Mouse (Mus musculus): ENCODE data around the gene Xpo5. TPM values are rescaled to one million over a fixed set of nuclear protein-coding genes. Genes with fewer than 3 reads are reported as not detected.

Gene Xpo5
- 41.4 TPM for polyA plus RNA-seq (2014; fragmentation: Illumina TruSeq; extraction: RNeasy Lipid Tissue Mini Kit (QIAGEN cat#74804); ENCODE audit: low read depth, low replicate concordance)

GRCm38 (mm10) chr17:46202421-46203071, at the start of gene Xpo5, which contains the start of gene Polh:
TSS of gene Xpo5 (plus strand) at chr17:46202782.
TSS of gene Polh (minus strand) at chr17:46202645.

GRCm38 (mm10) chr17:46152847-46153782, 49.5 kb upstream of the Xpo5 start, which contains the start of gene Mad2l1bp:
TSS of gene Mad2l1bp (minus strand) at chr17:46153553.

GRCm38 (mm10) chr17:46160686-46161085, 41.9 kb upstream of the Xpo5 start, which contains the start of gene Gtpbp2:
TSS of gene Gtpbp2 (plus strand) at chr17:46161032.

GRCm38 (mm10) chr17:46247512-46248188, 45.1 kb downstream of the Xpo5 start, which contains the start of the genes Polr1c and Yipf3:
TSS of gene Polr1c (minus strand) at chr17:46248054.
TSS of gene Yipf3 (plus strand) at chr17:46248080.

GRCm38 (mm10) chr17:46253452-46254084, 51.0 kb downstream of the Xpo5 start, which contains the start of gene Lrrc73:
TSS of gene Lrrc73 (plus strand) at chr17:46253531.

GRCm38 (mm10) chr17:46282483-46283123, 80.0 kb downstream of the Xpo5 start, which contains the start of gene Tjap1:
TSS of gene Tjap1 (minus strand) at chr17:46283026.

Other genes starting within 250 kb of the Xpo5 start
- 81.0 TPM for gene Vegfa, start 170.4 kb upstream of the Xpo5 start, polyA plus RNA-seq (2014; fragmentation: Illumina TruSeq; extraction: RNeasy Lipid Tissue Mini Kit (QIAGEN cat#74804); ENCODE audit: low read depth, low replicate concordance)
- gene Mrps18a, start 91.8 kb upstream of the Xpo5 start, polyA plus RNA-seq (2014; fragmentation: Illumina TruSeq; extraction: RNeasy Lipid Tissue Mini Kit (QIAGEN cat#74804); ENCODE audit: low read depth, low replicate concordance): 20.5 TPM
- not detected for gene Rsph9, start 58.6 kb upstream of the Xpo5 start, polyA plus RNA-seq (2014; fragmentation: Illumina TruSeq; extraction: RNeasy Lipid Tissue Mini Kit (QIAGEN cat#74804); ENCODE audit: low read depth, low replicate concordance)
- 1.5 TPM for gene Mad2l1bp, start 49.2 kb upstream of the Xpo5 start, polyA plus RNA-seq (2014; fragmentation: Illumina TruSeq; extraction: RNeasy Lipid Tissue Mini Kit (QIAGEN cat#74804); ENCODE audit: low read depth, low replicate concordance)
- 9.3 TPM for gene Gtpbp2, start 41.8 kb upstream of the Xpo5 start, polyA plus RNA-seq (2014; fragmentation: Illumina TruSeq; extraction: RNeasy Lipid Tissue Mini Kit (QIAGEN cat#74804); ENCODE audit: low read depth, low replicate concordance)
- 35.7 TPM for gene Polh, start 137 bp upstream of the Xpo5 start, polyA plus RNA-seq (2014; fragmentation: Illumina TruSeq; extraction: RNeasy Lipid Tissue Mini Kit (QIAGEN cat#74804); ENCODE audit: low read depth, low replicate concordance)
- 7.2 TPM for gene Polr1c, start 45.3 kb downstream of the Xpo5 start, polyA plus RNA-seq (2014; fragmentation: Illumina TruSeq; extraction: RNeasy Lipid Tissue Mini Kit (QIAGEN cat#74804); ENCODE audit: low read depth, low replicate concordance)
- gene Yipf3, start 45.3 kb downstream of the Xpo5 start, polyA plus RNA-seq (2014; fragmentation: Illumina TruSeq; extraction: RNeasy Lipid Tissue Mini Kit (QIAGEN cat#74804); ENCODE audit: low read depth, low replicate concordance): 3.4 TPM
- gene Lrrc73, start 50.7 kb downstream of the Xpo5 start, polyA plus RNA-seq (2014; fragmentation: Illumina TruSeq; extraction: RNeasy Lipid Tissue Mini Kit (QIAGEN cat#74804); ENCODE audit: low read depth, low replicate concordance): not detected
- gene Tjap1, start 80.2 kb downstream of the Xpo5 start, polyA plus RNA-seq (2014; fragmentation: Illumina TruSeq; extraction: RNeasy Lipid Tissue Mini Kit (QIAGEN cat#74804); ENCODE audit: low read depth, low replicate concordance): 1.1 TPM
- gene Dlk2, start 94.6 kb downstream of the Xpo5 start, polyA plus RNA-seq (2014; fragmentation: Illumina TruSeq; extraction: RNeasy Lipid Tissue Mini Kit (QIAGEN cat#74804); ENCODE audit: low read depth, low replicate concordance): not detected
- gene Abcc10, start 125.6 kb downstream of the Xpo5 start, polyA plus RNA-seq (2014; fragmentation: Illumina TruSeq; extraction: RNeasy Lipid Tissue Mini Kit (QIAGEN cat#74804); ENCODE audit: low read depth, low replicate concordance): 0.29 TPM
- 39.9 TPM for gene Zfp318, start 180.9 kb downstream of the Xpo5 start, polyA plus RNA-seq (2014; fragmentation: Illumina TruSeq; extraction: RNeasy Lipid Tissue Mini Kit (QIAGEN cat#74804); ENCODE audit: low read depth, low replicate concordance)
- not detected for gene Crip3, start 226.1 kb downstream of the Xpo5 start, polyA plus RNA-seq (2014; fragmentation: Illumina TruSeq; extraction: RNeasy Lipid Tissue Mini Kit (QIAGEN cat#74804); ENCODE audit: low read depth, low replicate concordance)
- not detected for gene Slc22a7, start 235.7 kb downstream of the Xpo5 start, polyA plus RNA-seq (2014; fragmentation: Illumina TruSeq; extraction: RNeasy Lipid Tissue Mini Kit (QIAGEN cat#74804); ENCODE audit: low read depth, low replicate concordance)

Data from adrenal gland, adult 10 weeks (tissue).